Mouse (Mus musculus): ENCODE measurements around the gene Pde8b.

Gene Pde8b

GRCm38 (mm10) chr13:95249511-95250456 lies at the start of gene Pde8b:
Gene Pde8b (minus strand): TSS chr13:95250336.
- no peak for DNase-seq

GRCm38 (mm10) chr13:95291983-95292382 lies 41.8 kb upstream of the Pde8b start:
- no peak for DNase-seq

GRCm38 (mm10) chr13:95288027-95288426 lies 37.9 kb upstream of the Pde8b start:
- DNase-seq: no peak

- peak; percentile 41 for DNase-seq
Observed at GRCm38 (mm10) chr13:95286989-95287388, 36.9 kb upstream of the Pde8b start.

- DNase-seq: no peak
Observed at GRCm38 (mm10) chr13:95281740-95282673, 31.9 kb upstream of the Pde8b start.

GRCm38 (mm10) chr13:95278426-95279025 lies 28.4 kb upstream of the Pde8b start:
- DNase-seq: no peak

GRCm38 (mm10) chr13:95264691-95265090 lies 14.6 kb upstream of the Pde8b start:
- DNase-seq: no peak

GRCm38 (mm10) chr13:95260886-95261789 lies 11.0 kb upstream of the Pde8b start:
- no peak for DNase-seq

GRCm38 (mm10) chr13:95260391-95260790 lies 10.3 kb upstream of the Pde8b start:
- no peak for DNase-seq

GRCm38 (mm10) chr13:95257083-95257482 lies 6.9 kb upstream of the Pde8b start:
- DNase-seq: no peak

GRCm38 (mm10) chr13:95255083-95255482 lies 4.9 kb upstream of the Pde8b start:
- no peak for DNase-seq

- DNase-seq: no peak
Observed at GRCm38 (mm10) chr13:95243026-95243425, 7.1 kb downstream of the Pde8b start.

- DNase-seq: no peak
Observed at GRCm38 (mm10) chr13:95237488-95237887, 12.6 kb downstream of the Pde8b start.

- DNase-seq: no peak
Observed at GRCm38 (mm10) chr13:95235261-95235660, 14.9 kb downstream of the Pde8b start.

GRCm38 (mm10) chr13:95231366-95232138 lies 18.6 kb downstream of the Pde8b start:
- DNase-seq: no peak

GRCm38 (mm10) chr13:95230326-95230725 lies 19.8 kb downstream of the Pde8b start:
- no peak for DNase-seq

GRCm38 (mm10) chr13:95224491-95224890 lies 25.6 kb downstream of the Pde8b start:
- DNase-seq: no peak

GRCm38 (mm10) chr13:95223427-95223772 lies 26.7 kb downstream of the Pde8b start:
- DNase-seq: no peak

- DNase-seq: no peak
Observed at GRCm38 (mm10) chr13:95222569-95223426, 27.3 kb downstream of the Pde8b start.

GRCm38 (mm10) chr13:95221882-95222568 lies 28.1 kb downstream of the Pde8b start:
- no peak for DNase-seq
